Mouse (Mus musculus) small intestine, adult 2 months (tissue): ENCODE results near the gene Lin7b.

Experiments
- CTCF ChIP-seq: fragments of 200-500 bp; IDR thresholded peaks from 2 replicates; pipeline ENCODE4 v1.5.1; 2012; ENCODE audit warnings: low read depth, mild to moderate bottlenecking, control low read depth, inconsistent platforms, low read length, moderate library complexity, mixed read lengths; ENCODE audit not compliant: insufficient replicate concordance, insufficient read length; ENCODE audit errors: extremely low read depth
- POLR2A ChIP-seq: fragments of 200-500 bp; IDR thresholded peaks from 2 replicates; pipeline ENCODE4 v1.6.1; 2012; ENCODE audit warnings: low read depth, mild to moderate bottlenecking, control low read depth, inconsistent platforms, low read length, moderate library complexity

DNA sequence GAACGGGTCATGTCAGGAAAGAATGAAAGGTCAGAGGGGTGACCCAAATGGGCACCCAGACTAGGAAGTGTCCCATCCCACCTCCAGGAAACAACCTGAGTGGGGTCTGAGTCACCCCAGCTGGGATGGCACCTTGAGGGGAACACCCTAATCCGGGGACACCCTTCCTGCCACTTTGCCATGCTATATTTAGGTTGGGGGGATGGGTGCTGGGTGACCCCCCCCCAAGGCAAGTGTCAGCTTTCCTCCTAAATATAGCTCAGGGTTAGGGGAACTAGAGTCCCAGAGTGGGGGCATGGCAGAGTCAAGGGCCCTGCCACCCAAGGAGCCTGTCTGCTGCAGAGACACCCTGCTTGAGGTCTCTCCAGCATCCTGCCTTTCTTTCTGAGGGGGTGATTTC, 42.0 kb upstream of the Lin7b start:
- no peak for TF ChIP-seq POLR2A
- TF ChIP-seq CTCF, result no peak
